Comparison of ENCODE assay signal across 12 mouse cellular contexts in the genomic region with DNA sequence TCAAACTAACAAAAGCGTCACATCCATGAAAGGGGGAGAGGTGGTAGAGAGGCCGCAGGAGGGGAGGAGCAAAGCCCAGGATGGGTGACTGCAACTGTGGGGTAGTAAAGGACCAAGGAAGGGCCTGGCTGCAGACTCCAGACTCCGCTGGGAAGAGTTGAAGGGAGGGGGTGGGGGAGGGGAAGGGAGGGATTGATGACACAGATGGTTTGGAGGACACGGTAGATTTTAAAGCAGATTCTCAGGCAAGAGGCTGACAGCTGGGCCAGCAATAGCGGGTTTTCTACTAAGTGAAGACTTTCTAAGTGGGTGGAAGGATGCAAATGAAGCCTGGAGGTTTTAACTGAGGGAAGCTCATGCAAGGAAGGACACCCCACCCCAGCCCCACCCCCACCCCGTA. TPM values are rescaled to one million over a fixed set of nuclear protein-coding genes. Genes with fewer than 3 reads are reported as not detected.
DNase-seq lines count a peak whose midpoint lies in the region; ATAC-seq and TF ChIP-seq lines count a peak whose summit lies in the region.
"Had no signal": no experiment of that assay in that cellular context is flagged by ENCODE, and none has a peak within 500 bp of the region (broad histone marks: within the 10 kb centered on the region; RNA-seq: fewer than 3 reads in every experiment).

No protein-coding gene starts in this region.

- peaks cover 7% of the 10 kb centered on the region for H3K4me1 ChIP-seq in forebrain, embryonic 14.5 days (ENCODE audit: control insufficient read depth, insufficient read depth, low read length)
- peaks cover 3% of the 10 kb centered on the region; the same call in 1 of the 2 replicates for H3K4me1 ChIP-seq in forebrain, embryonic 11.5 days (replicated peaks; ENCODE audit: control insufficient read depth, insufficient read depth, low read length)
- H3K4me1 ChIP-seq in midbrain, embryonic 10.5 days: peaks cover 32% of the 10 kb centered on the region
- peaks cover 21% of the 10 kb centered on the region for H3K4me1 ChIP-seq in midbrain, embryonic 13.5 days (replicated peaks)
- H3K4me1 ChIP-seq in liver, postnatal 0 days (ENCODE audit: insufficient read depth): 0 out of 2 replicates have a peak, but pooled peaks cover 8% of the 10 kb centered on the region

- H3K27ac ChIP-seq in forebrain, embryonic 14.5 days (ENCODE audit: low read depth, low read length): no peak overlapping the region
- no peak overlapping the region for H3K27ac ChIP-seq in forebrain, embryonic 11.5 days (ENCODE audit: low read depth, low read length)
- peak overlapping the region; percentile 33; the same call in 1 of the 2 replicates for H3K27ac ChIP-seq in midbrain, embryonic 10.5 days (replicated peaks)
- no peak overlapping the region for H3K27ac ChIP-seq in midbrain, embryonic 13.5 days
- H3K27ac ChIP-seq in liver, postnatal 0 days (ENCODE audit: low read depth): no peak overlapping the region
- H3K27ac ChIP-seq: gastrocnemius, adult 2 months; limb, embryonic 13.5 days had no signal

- peaks cover 24% of the 10 kb centered on the region for H3K36me3 ChIP-seq in forebrain, embryonic 14.5 days (ENCODE audit: control insufficient read depth, insufficient read depth, low read length)
- peaks cover 2% of the 10 kb centered on the region; the same call in 1 of the 2 replicates for H3K36me3 ChIP-seq in forebrain, embryonic 11.5 days (ENCODE audit: control insufficient read depth, insufficient read depth, low read length)
- H3K36me3 ChIP-seq in midbrain, embryonic 10.5 days: peaks cover 69% of the 10 kb centered on the region
- H3K36me3 ChIP-seq in midbrain, embryonic 13.5 days: peaks cover 10% of the 10 kb centered on the region; the same call in 1 of the 2 replicates
- H3K36me3 ChIP-seq in liver, postnatal 0 days (replicated peaks; ENCODE audit: insufficient read depth, low read length): peaks cover 46% of the 10 kb centered on the region

- WGBS in forebrain, embryonic 14.5 days: 25% methylated on average over 6 of the region's 6 CpGs
- 30% methylated on average over 6 of the region's 6 CpGs for WGBS in forebrain, embryonic 11.5 days
- WGBS in midbrain, embryonic 10.5 days: 14% methylated on average over 6 of the region's 6 CpGs
- WGBS in midbrain, embryonic 13.5 days: 10% methylated on average over 6 of the region's 6 CpGs
- WGBS in liver, postnatal 0 days (ENCODE audit: insufficient replicate concordance): 67% methylated on average over 6 of the region's 6 CpGs

- no peak overlapping the region for H3K4me3 ChIP-seq in forebrain, embryonic 14.5 days (ENCODE audit: low read depth, low read length)
- H3K4me3 ChIP-seq in forebrain, embryonic 11.5 days (ENCODE audit: low read depth, low read length): no peak overlapping the region
- H3K4me3 ChIP-seq in midbrain, embryonic 10.5 days: peak overlapping the region; percentile 20; the same call in 1 of the 2 replicates
- no peak overlapping the region for H3K4me3 ChIP-seq in midbrain, embryonic 13.5 days (replicated peaks)
- no peak overlapping the region for H3K4me3 ChIP-seq in liver, postnatal 0 days (ENCODE audit: low read depth, low read length)
- H3K4me3 ChIP-seq: gastrocnemius, adult 2 months; heart, embryonic 12.5 days; limb, embryonic 13.5 days had no signal

- no peak overlapping the region for H3K9ac ChIP-seq in forebrain, embryonic 14.5 days (ENCODE audit: low read length)
- H3K9ac ChIP-seq in forebrain, embryonic 11.5 days (ENCODE audit: low read length): no peak overlapping the region; the same call in 1 of the 2 replicates
- H3K9ac ChIP-seq in midbrain, embryonic 13.5 days (replicated peaks): no peak overlapping the region
- no peak overlapping the region for H3K9ac ChIP-seq in liver, postnatal 0 days (replicated peaks)
- H3K9ac ChIP-seq: heart, embryonic 12.5 days; limb, embryonic 13.5 days had no signal

- no peaks in the 10 kb centered on the region for H3K27me3 ChIP-seq in forebrain, embryonic 14.5 days (replicated peaks; ENCODE audit: control insufficient read depth, insufficient read depth, low read length)
- H3K27me3 ChIP-seq in forebrain, embryonic 11.5 days (ENCODE audit: control insufficient read depth, insufficient read depth, low read length): no peaks in the 10 kb centered on the region
- H3K27me3 ChIP-seq in midbrain, embryonic 10.5 days (ENCODE audit: low read depth, poor library complexity, severe bottlenecking): no peaks in the 10 kb centered on the region
- no peaks in the 10 kb centered on the region for H3K27me3 ChIP-seq in midbrain, embryonic 13.5 days
- H3K27me3 ChIP-seq in liver, postnatal 0 days (ENCODE audit: insufficient read depth, low read length): no peaks in the 10 kb centered on the region
- H3K27me3 ChIP-seq: heart, embryonic 12.5 days; limb, embryonic 13.5 days; Patski had no signal

- TF ChIP-seq EP300 in liver, postnatal 0 days (IDR thresholded peaks at IDR 0.05; ENCODE audit: low read depth): no peak

- H3K4me2 ChIP-seq in forebrain, embryonic 14.5 days (ENCODE audit: low read length): peak overlapping the region; percentile 16; the same call in 1 of the 2 replicates
- no peak overlapping the region for H3K4me2 ChIP-seq in forebrain, embryonic 11.5 days (ENCODE audit: low read depth, low read length, severe bottlenecking)
- H3K4me2 ChIP-seq in midbrain, embryonic 13.5 days (replicated peaks): no peak overlapping the region
- H3K4me2 ChIP-seq in liver, postnatal 0 days (ENCODE audit: low read depth, low read length): peak overlapping the region; percentile 52
- H3K4me2 ChIP-seq: heart, embryonic 12.5 days; limb, embryonic 13.5 days had no signal

- no peak for TF ChIP-seq CTCF in liver, postnatal 0 days (IDR thresholded peaks at IDR 0.05; ENCODE audit: low read depth)

- no peaks in the 10 kb centered on the region for H3K9me3 ChIP-seq in forebrain, embryonic 14.5 days (replicated peaks; ENCODE audit: control insufficient read depth, low read length)
- H3K9me3 ChIP-seq in forebrain, embryonic 11.5 days (ENCODE audit: control insufficient read depth, low read length): no peaks in the 10 kb centered on the region
- no peaks in the 10 kb centered on the region for H3K9me3 ChIP-seq in midbrain, embryonic 10.5 days (replicated peaks)
- no peaks in the 10 kb centered on the region for H3K9me3 ChIP-seq in midbrain, embryonic 13.5 days
- H3K9me3 ChIP-seq in liver, postnatal 0 days (ENCODE audit: low read length): no peaks in the 10 kb centered on the region
- H3K9me3 ChIP-seq: heart, embryonic 12.5 days; limb, embryonic 13.5 days had no signal

- peak; percentile 47 for DNase-seq in forebrain, embryonic 14.5 days (ENCODE audit: low spot score)
- DNase-seq in forebrain, embryonic 11.5 days (ENCODE audit: low spot score): no peak
- peak; percentile 44 for DNase-seq in midbrain, embryonic 10.5 days (ENCODE audit: low spot score)
- DNase-seq in embryo, embryonic 10.5 days (ENCODE audit: low spot score): peak; percentile 69
- DNase-seq in liver, postnatal 0 days: no peak
- DNase-seq in cerebellum, adult 11-12 months: no peak
- DNase-seq in gastrocnemius, postnatal 36 days: no peak
- DNase-seq: gastrocnemius, adult 2 months had no signal

- intact Hi-C loops in gastrocnemius, postnatal 36 days (cut with DNase I): no loop called here

- ATAC-seq in forebrain, embryonic 14.5 days: no peak
- ATAC-seq in forebrain, embryonic 11.5 days (replicated peaks; ENCODE audit: low FRiP score): no peak
- no peak for ATAC-seq in midbrain, embryonic 13.5 days
- no peak for ATAC-seq in liver, postnatal 0 days
- ATAC-seq: Patski had no signal

RNA-seq across cellular contexts. Expression of a gene that starts 4.3 kb away (rescaled TPM):
- 3.2 and 3.5 TPM in 2 replicates for polyA plus RNA-seq in forebrain, embryonic 14.5 days (2014; fragmentation: Nextera tagmentation; extraction: Ambion mirVana)
- polyA plus RNA-seq in forebrain, embryonic 11.5 days (2014; fragmentation: Nextera tagmentation; extraction: Ambion mirVana): 11.3 and 12.8 TPM in 2 replicates
- polyA plus RNA-seq in midbrain, embryonic 10.5 days (2016; fragmentation: Nextera tagmentation; extraction: Ambion mirVana): 7.1 and 8.3 TPM in 2 replicates
- polyA plus RNA-seq in midbrain, embryonic 13.5 days (2015; fragmentation: Nextera tagmentation; extraction: Ambion mirVana): 1.9 and 2.3 TPM in 2 replicates
- polyA plus RNA-seq in liver, postnatal 0 days (2015; fragmentation: Nextera tagmentation; extraction: Ambion mirVana): 1.9 and 2.3 TPM in 2 replicates
- under 1 TPM; 0.28 to 0.42 TPM for total RNA-seq in gastrocnemius, postnatal 36 days (2021)

RNA-seq across cellular contexts. Expression of a gene that starts 55.4 kb away (rescaled TPM):
- 17.0 and 18.1 TPM in 2 replicates for polyA plus RNA-seq in forebrain, embryonic 14.5 days (2014; fragmentation: Nextera tagmentation; extraction: Ambion mirVana)
- polyA plus RNA-seq in forebrain, embryonic 11.5 days (2014; fragmentation: Nextera tagmentation; extraction: Ambion mirVana): 19.2 and 21.7 TPM in 2 replicates
- polyA plus RNA-seq in midbrain, embryonic 10.5 days (2016; fragmentation: Nextera tagmentation; extraction: Ambion mirVana): 19.6 and 20.7 TPM in 2 replicates
- polyA plus RNA-seq in midbrain, embryonic 13.5 days (2015; fragmentation: Nextera tagmentation; extraction: Ambion mirVana): 16.7 and 19.0 TPM in 2 replicates
- polyA plus RNA-seq in liver, postnatal 0 days (2015; fragmentation: Nextera tagmentation; extraction: Ambion mirVana): 4.5 and 4.7 TPM in 2 replicates
- 10 to 100 TPM; 13.2 to 16.5 TPM for total RNA-seq in gastrocnemius, postnatal 36 days (2021)

Comparison
In these comparisons a context has a peak if more than half of its experiments do, and no peak if none do; other contexts are left out.
1. DNase-seq: peak in forebrain, embryonic 14.5 days (single experiment), midbrain, embryonic 10.5 days (single experiment) and embryo, embryonic 10.5 days (single experiment); none in forebrain, embryonic 11.5 days (single experiment), liver, postnatal 0 days (single experiment), cerebellum, adult 11-12 months (single experiment) and gastrocnemius, postnatal 36 days (0 of 2).
2. H3K4me2 ChIP-seq: peak in forebrain, embryonic 14.5 days (single experiment) and liver, postnatal 0 days (single experiment); none in forebrain, embryonic 11.5 days (single experiment) and midbrain, embryonic 13.5 days (single experiment).